Mouse (Mus musculus) heart, adult 2 months (tissue): ENCODE measurements around the gene Lonp2.

Experiments
- CTCF ChIP-seq: fragments of 200-600 bp; IDR thresholded peaks from 2 replicates; pipeline ENCODE4 v1.8.1; 2022; ENCODE audit warnings: antibody characterized with exemption, mild to moderate bottlenecking, moderate library complexity
- EP300 ChIP-seq: fragments of 200-500 bp; IDR thresholded peaks from 2 replicates; pipeline ENCODE4 v1.6.1; 2011; ENCODE audit warnings: low read depth, low read length, control low read depth; ENCODE audit not compliant: insufficient read depth
- POLR2A ChIP-seq: fragments of 200-500 bp; IDR thresholded peaks from 2 replicates; pipeline ENCODE4 v1.6.1; 2011; ENCODE audit warnings: mild to moderate bottlenecking, low read depth, low read length, control low read depth; ENCODE audit not compliant: insufficient read depth

DNA sequence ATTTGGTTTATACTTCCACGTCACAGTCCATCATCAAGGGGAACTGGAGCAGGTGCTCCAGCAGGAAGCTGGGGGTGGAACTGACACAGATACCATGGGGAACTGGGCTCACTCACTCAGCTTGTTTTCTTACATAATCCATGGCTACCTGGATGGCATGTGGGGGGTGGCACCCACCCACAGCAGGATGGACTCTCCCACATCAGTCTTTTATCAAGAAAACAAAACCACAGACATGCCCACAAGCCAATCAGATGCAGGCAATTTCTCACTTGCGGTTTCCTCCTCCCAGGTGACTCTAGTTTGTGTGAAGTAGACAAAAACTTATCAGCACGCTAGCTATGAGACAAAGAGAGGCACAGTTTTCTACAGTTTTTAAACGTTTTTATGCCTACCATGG, 84.0 kb downstream of the Lonp2 start:
- no peak for TF ChIP-seq CTCF
- TF ChIP-seq POLR2A: no peak
- no peak for TF ChIP-seq EP300
